Mouse (Mus musculus) neural tube, embryonic 11.5 days (tissue): Measurements from ENCODE around the gene Bhlha15. TPM values are rescaled to one million over a fixed set of nuclear protein-coding genes. Genes with fewer than 3 reads are reported as not detected.

Experiments used
- ATAC-seq: fragments of 200-750 bp; cut with Nextera tagmentation; 2 replicates; pipeline ENCODE4 v1.8.0; 2017; ENCODE audit warnings: moderate number of reproducible peaks, mild to moderate bottlenecking, moderate TSS enrichment, moderate library complexity; ENCODE audit not compliant: insufficient read depth, low FRiP score, low TSS enrichment
- DNase-seq: peaks from one replicate; pipeline ENCODE4 v3.0.0-alpha.2; 2015; ENCODE audit warnings: low spot score
- H3K27ac ChIP-seq: fragments of 300-500 bp; sonication (generic); 2 replicates; pipeline ENCODE4 v1.5.1; 2014; ENCODE audit warnings: low read depth, mild to moderate bottlenecking, low read length
- H3K27me3 ChIP-seq: fragments of 300-500 bp; sonication (generic); 2 replicates; pipeline ENCODE4 v1.6.1; 2014; ENCODE audit warnings: mild to moderate bottlenecking, low read length, mixed read lengths; ENCODE audit not compliant: control insufficient read depth, insufficient read depth
- H3K36me3 ChIP-seq: fragments of 300-500 bp; sonication (generic); 2 replicates; pipeline ENCODE4 v1.6.1; 2014; ENCODE audit warnings: mild to moderate bottlenecking, low read length, moderate library complexity, mixed read lengths; ENCODE audit not compliant: control insufficient read depth, insufficient read depth
- H3K4me1 ChIP-seq: fragments of 300-500 bp; sonication (generic); 2 replicates; pipeline ENCODE4 v1.6.1; 2014; ENCODE audit warnings: low read length, mixed read lengths; ENCODE audit not compliant: control insufficient read depth, insufficient read depth
- H3K4me2 ChIP-seq: fragments of 300-500 bp; sonication (generic); 2 replicates; pipeline ENCODE4 v1.6.1; 2014; ENCODE audit warnings: low read depth, mild to moderate bottlenecking, moderate library complexity
- H3K4me3 ChIP-seq: fragments of 300-500 bp; sonication (generic); 2 replicates; pipeline ENCODE4 v1.5.1; 2014; ENCODE audit warnings: low read depth, low read length
- H3K9ac ChIP-seq: fragments of 300-500 bp; sonication (generic); 2 replicates; pipeline ENCODE4 v1.6.1; 2014; ENCODE audit warnings: mild to moderate bottlenecking, low read length
- H3K9me3 ChIP-seq: fragments of 300-500 bp; sonication (generic); 2 replicates; pipeline ENCODE4 v1.6.1; 2016; ENCODE audit warnings: low read length; ENCODE audit not compliant: control insufficient read depth
- WGBS: fragments of 180-500 bp; shearing (Covaris S2); extraction: QIAGEN DNeasy Blood & Tissue Kit; methylation state at CpG from one replicate; pipeline ENCODE4 v1.1.7; 2014; 5-methylcytosine and 5-hydroxymethylcytosine counted together
- polyA plus RNA-seq: library from polyadenylated mRNA; unstranded; fragments of >200 nt; fragmentation: Nextera tagmentation; extraction: Ambion mirVana; gene quantifications from 2 replicates; pipeline ENCODE4 v1.2.1, GENCODE M21; 2014

Gene Bhlha15
- polyA plus RNA-seq, 1 experiment from 2014 or later, result 0.08 TPM

- 95% methylated on average over 5 of the region's 5 CpGs for WGBS
- Histone ChIP-seq H3K9ac (no peak overlapping the region), H3K4me2 (no peak overlapping the region), H3K27me3 (no peaks in the 10 kb centered on the region), H3K27ac (no peak overlapping the region), H3K4me1 (no peaks in the 10 kb centered on the region), H3K4me3 (no peak overlapping the region), H3K9me3 (no peaks in the 10 kb centered on the region), H3K36me3 (peaks cover 6% of the 10 kb centered on the region)
- DNase-seq (no peak), ATAC-seq (no peak)
Measured at GRCm38 (mm10) chr5:144162080-144162812, 27.8 kb upstream of the Bhlha15 start.

- no peak overlapping the region for H3K9ac ChIP-seq
Measured at GRCm38 (mm10) chr5:144162813-144163517, 27.1 kb upstream of the Bhlha15 start.

GRCm38 (mm10) chr5:144165756-144166155 lies 24.3 kb upstream of the Bhlha15 start:
- no peak overlapping the region for H3K9ac ChIP-seq
- no peak overlapping the region for H3K27ac ChIP-seq
- no peaks in the 10 kb centered on the region for H3K27me3 ChIP-seq
- H3K4me3 ChIP-seq, result no peak overlapping the region
- DNase-seq, result no peak
- 89% methylated on average over 3 of the region's 3 CpGs for WGBS
- H3K4me1 ChIP-seq, result no peaks in the 10 kb centered on the region
- H3K9me3 ChIP-seq, result no peaks in the 10 kb centered on the region
- peaks cover 6% of the 10 kb centered on the region for H3K36me3 ChIP-seq
- no peak for ATAC-seq
- H3K4me2 ChIP-seq, result no peak overlapping the region

More at GRCm38 (mm10) chr5:144162813-144163517, 27.1 kb upstream of the Bhlha15 start:
- ATAC-seq, result no peak
- 81% methylated on average over 10 of the region's 10 CpGs for WGBS
- Histone ChIP-seq H3K27me3 (no peaks in the 10 kb centered on the region), H3K4me3 (no peak overlapping the region), H3K9me3 (no peaks in the 10 kb centered on the region), H3K4me1 (no peaks in the 10 kb centered on the region), H3K36me3 (peaks cover 6% of the 10 kb centered on the region), H3K27ac (no peak overlapping the region), H3K4me2 (no peak overlapping the region)
- no peak for DNase-seq

- no peak for DNase-seq
- Histone ChIP-seq H3K4me2 (no peak overlapping the region), H3K4me1 (no peaks in the 10 kb centered on the region), H3K36me3 (peaks cover 2% of the 10 kb centered on the region), H3K9ac (no peak overlapping the region), H3K27ac (no peak overlapping the region), H3K4me3 (no peak overlapping the region), H3K9me3 (no peaks in the 10 kb centered on the region), H3K27me3 (no peaks in the 10 kb centered on the region)
- ATAC-seq, result no peak
- 92% methylated on average over 8 of the region's 8 CpGs for WGBS
Measured at GRCm38 (mm10) chr5:144169275-144169975, 20.7 kb upstream of the Bhlha15 start.

GRCm38 (mm10) chr5:144173648-144174047 lies 16.4 kb upstream of the Bhlha15 start:
- Histone ChIP-seq H3K27ac (no peak overlapping the region), H3K36me3 (peaks cover 6% of the 10 kb centered on the region; the same call in 1 of the 2 replicates), H3K4me2 (no peak overlapping the region), H3K9me3 (no peaks in the 10 kb centered on the region), H3K9ac (no peak overlapping the region), H3K27me3 (no peaks in the 10 kb centered on the region), H3K4me3 (no peak overlapping the region), H3K4me1 (no peaks in the 10 kb centered on the region)
- 94% methylated on average over 18 of the region's 18 CpGs for WGBS
- ATAC-seq (no peak), DNase-seq (no peak)

- Histone ChIP-seq H3K4me1 (no peaks in the 10 kb centered on the region), H3K36me3 (peaks cover 6% of the 10 kb centered on the region; the same call in 1 of the 2 replicates)
Measured at GRCm38 (mm10) chr5:144178216-144178615, 11.9 kb upstream of the Bhlha15 start.

GRCm38 (mm10) chr5:144181249-144181648 lies 8.8 kb upstream of the Bhlha15 start:
- H3K4me2 ChIP-seq, result no peak overlapping the region
- no peak overlapping the region for H3K27ac ChIP-seq
- H3K9me3 ChIP-seq, result no peaks in the 10 kb centered on the region
- H3K4me3 ChIP-seq, result no peak overlapping the region
- H3K4me1 ChIP-seq, result no peaks in the 10 kb centered on the region
- no peaks in the 10 kb centered on the region for H3K27me3 ChIP-seq
- H3K36me3 ChIP-seq, result peaks cover 4% of the 10 kb centered on the region
- no peak for ATAC-seq
- H3K9ac ChIP-seq, result no peak overlapping the region
- WGBS, result 95% methylated on average over 7 of the region's 7 CpGs
- DNase-seq, result no peak

More at GRCm38 (mm10) chr5:144178216-144178615, 11.9 kb upstream of the Bhlha15 start:
- no peaks in the 10 kb centered on the region for H3K27me3 ChIP-seq
- DNase-seq (no peak), ATAC-seq (no peak)
- H3K4me2 ChIP-seq, result no peak overlapping the region
- WGBS, result 58% methylated on average over 6 of the region's 6 CpGs
- no peak overlapping the region for H3K9ac ChIP-seq
- H3K9me3 ChIP-seq, result no peaks in the 10 kb centered on the region
- H3K4me3 ChIP-seq, result no peak overlapping the region
- H3K27ac ChIP-seq, result no peak overlapping the region

- no peaks in the 10 kb centered on the region for H3K27me3 ChIP-seq
- ATAC-seq (no peak), DNase-seq (no peak)
- whole genome bisulfite sequencing, result 84% methylated on average over 20 of the region's 20 CpGs
- peaks cover 4% of the 10 kb centered on the region for H3K36me3 ChIP-seq
- H3K9me3 ChIP-seq, result no peaks in the 10 kb centered on the region
- H3K4me2 ChIP-seq, result no peak overlapping the region
- H3K9ac ChIP-seq, result no peak overlapping the region
- H3K4me3 ChIP-seq, result no peak overlapping the region
- no peak overlapping the region for H3K27ac ChIP-seq
- no peaks in the 10 kb centered on the region for H3K4me1 ChIP-seq
Measured at GRCm38 (mm10) chr5:144182542-144183247, 7.4 kb upstream of the Bhlha15 start.
